Mouse (Mus musculus) heart, adult 9 months (tissue): ENCODE data around the gene Gnaq.
"Not testable (repeated sequence)": the region's sequence is repeated elsewhere in the genome, so short reads cannot be mapped to it uniquely, and the experiment has no call there.

Experiments used
- DNase-seq, 2 experiments: peaks; one replicate each; pipeline ENCODE4 v3.0.0; 2022; ENCODE audit warnings: low spot score in 2 of 2

Gene Gnaq

DNA sequence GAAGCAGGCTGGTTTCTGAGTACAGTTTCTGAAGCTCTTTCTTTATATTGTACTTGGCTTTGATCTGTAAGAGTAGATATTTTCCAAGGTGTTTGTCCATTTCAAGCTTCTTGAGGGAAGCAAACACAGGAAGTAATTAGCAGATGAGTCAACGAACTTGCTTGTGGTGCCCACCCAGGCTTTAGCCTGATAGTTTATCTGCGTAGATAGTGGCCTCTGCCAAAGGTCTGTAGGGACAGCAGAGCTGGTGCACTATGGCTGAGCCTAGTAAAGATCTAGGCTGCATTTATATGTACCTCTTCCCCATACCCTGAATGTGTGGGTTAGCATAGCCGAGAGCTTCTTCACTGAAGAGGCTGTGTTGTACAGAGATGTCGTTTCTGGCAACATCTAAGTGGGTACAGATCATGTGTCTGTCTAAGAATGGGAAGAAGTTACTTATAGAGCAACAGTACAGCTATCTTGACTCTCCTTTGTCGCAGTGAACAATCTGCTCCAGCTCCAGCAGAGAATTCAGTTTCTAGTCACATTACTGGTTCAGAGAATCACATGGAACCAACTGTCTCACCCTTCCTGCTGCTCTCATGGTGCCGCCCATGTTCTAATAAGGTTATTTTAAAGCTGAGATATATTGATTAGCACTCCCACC lies 127.3 kb downstream of the Gnaq start:
- DNase-seq: no peak

DNA sequence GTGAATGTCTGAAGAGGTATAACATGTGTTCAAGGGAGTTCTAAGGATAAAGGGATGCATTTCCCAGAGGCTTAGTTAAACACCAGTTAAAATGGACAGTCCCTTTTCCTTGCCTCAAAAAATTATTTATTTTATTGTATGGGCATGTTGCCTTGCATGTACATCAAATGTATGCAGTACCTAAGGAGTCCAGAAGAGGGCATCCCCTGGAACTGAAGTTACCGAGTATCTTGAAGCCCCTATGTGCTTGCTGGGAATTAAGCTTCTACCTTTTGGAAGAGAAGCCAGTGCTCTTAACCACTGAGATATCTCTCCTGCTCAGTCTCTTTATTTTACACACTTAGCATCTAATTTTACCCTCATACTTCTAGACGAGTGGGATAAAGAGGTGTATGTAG lies 127.8 kb downstream of the Gnaq start:
- no peak for DNase-seq

DNA sequence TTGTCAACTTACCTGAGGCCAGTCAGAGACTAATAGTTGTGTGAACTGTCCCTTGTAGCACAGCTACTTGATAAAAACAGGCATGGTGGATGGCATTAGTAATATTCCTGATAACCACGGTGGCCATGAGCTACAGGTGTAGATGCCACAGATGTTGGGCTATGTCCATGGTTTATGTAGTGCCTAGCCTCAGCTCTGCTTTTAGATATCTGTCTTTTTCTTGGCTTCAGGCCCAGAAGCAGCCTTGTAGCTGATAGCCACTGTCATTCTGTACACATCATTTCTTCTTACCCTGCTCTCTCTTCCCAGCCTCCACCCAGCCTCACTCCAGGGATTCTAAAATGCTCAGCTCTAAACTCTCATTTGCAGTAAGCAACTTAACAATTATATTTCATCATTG lies 128.3 kb downstream of the Gnaq start:
- no peak for DNase-seq

GRCm38 (mm10) chr19:16261631-16262030 lies 129.0 kb downstream of the Gnaq start:
- DNase-seq: no peak

DNA sequence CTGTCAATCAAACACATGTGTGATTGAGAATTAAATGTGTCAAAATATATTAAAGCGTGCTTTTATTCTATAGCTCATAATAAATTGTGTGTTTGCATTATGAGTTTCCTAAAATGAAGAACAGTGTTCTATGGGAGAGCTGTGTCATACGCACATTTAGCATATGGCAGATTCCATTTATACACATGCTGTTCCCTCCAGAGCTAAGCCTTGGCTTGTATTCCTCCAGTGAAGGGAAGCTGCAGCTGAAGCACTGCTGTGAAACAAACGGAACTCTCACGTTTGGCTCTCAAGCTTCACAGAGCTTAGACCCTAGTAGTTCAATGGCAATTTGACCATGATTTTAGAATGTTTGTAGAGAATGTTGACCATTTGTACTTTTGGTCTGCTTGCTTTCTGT lies 129.7 kb downstream of the Gnaq start:
- DNase-seq: no peak

DNA sequence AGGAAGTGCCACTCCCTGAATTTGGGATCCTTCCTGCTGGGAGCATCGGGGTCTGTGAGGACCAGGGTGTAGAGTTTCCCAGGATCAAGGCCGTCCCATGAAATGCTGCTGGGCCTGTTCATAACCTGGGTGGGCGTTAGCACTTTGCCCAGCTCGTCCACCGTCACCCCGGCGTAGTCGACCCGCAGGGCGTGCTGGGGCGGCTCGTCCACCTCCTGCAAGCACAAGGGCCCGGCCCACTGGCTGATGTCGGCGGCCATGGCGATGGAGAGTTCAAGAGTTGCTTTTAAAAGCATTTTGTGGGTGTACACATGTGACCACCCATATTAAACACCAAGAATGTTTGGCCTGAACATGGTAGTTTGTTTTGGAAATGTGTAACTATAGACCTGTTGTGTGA lies 134.7 kb downstream of the Gnaq start:
- DNase-seq: not testable (repeated sequence)

GRCm38 (mm10) chr19:16270236-16270635 lies 137.6 kb downstream of the Gnaq start:
- DNase-seq: no peak

DNA sequence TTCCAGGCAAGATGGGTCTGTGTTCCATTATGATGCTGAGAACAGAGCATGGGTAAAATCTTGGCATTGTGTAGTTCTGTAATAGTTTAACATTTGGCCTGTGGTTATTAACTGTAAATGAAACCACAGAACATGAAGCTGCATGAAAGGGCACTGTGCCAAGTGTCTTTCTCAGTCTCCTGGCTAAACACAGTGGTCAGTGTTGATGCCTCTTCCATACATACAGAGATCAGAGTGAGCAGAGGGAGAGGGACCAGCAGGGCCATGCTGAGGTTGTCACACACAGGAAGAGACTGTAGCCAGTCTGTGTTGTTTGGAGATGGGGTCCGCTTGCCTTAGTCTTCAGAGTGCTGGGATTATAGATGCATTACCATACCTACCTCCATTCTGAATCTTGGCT lies 138.4 kb downstream of the Gnaq start:
- DNase-seq: no peak

- no peak for DNase-seq
Observed at GRCm38 (mm10) chr19:16273021-16273420, 140.4 kb downstream of the Gnaq start.

GRCm38 (mm10) chr19:16280231-16280630 lies 147.6 kb downstream of the Gnaq start:
- DNase-seq: no peak

DNA sequence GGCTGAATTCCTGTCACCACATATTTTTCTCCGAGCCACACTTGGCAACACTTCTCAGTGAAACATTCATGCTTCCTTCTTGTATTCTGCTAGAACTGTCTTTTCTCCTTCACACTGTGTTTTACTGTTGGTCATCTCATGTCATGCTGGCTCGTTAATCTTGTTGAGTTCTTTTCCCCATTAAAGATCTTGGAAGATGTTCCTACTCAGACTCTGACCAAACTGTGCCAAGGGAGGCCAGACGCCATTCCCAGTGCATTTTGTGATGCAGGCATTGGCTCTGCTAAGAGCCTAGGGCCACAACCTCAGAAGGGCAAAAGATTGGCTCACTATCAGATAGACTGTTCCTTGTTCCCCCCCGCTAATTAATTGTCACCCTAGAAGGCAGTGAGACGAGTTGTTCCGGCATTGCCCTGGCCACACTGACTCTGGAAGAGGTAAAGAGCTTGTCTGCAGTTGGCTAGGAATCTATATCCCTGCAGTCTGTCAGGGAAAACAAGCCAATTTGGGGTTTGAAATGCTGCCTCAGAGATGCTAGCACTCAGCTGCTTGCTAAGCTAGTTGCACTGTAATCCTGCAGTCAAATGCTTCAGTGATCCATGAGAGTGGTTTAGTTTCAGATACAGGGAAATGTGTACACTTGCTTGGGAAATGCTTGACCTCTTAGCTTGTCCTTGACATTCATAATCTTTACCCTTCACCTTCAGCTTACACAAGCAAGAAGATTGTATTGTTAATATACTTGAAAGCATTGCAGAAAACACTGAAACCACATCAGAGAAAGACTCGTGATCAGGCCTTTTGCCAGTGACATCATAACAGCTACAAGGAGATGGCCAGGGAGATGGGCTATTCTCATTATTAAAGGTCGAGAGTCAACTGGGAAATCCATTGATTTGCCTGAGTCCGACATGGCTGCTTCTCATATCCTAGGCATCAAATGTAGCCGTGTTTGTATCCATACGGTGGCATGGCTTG lies 152.7 kb downstream of the Gnaq start:
- DNase-seq: no peak

DNA sequence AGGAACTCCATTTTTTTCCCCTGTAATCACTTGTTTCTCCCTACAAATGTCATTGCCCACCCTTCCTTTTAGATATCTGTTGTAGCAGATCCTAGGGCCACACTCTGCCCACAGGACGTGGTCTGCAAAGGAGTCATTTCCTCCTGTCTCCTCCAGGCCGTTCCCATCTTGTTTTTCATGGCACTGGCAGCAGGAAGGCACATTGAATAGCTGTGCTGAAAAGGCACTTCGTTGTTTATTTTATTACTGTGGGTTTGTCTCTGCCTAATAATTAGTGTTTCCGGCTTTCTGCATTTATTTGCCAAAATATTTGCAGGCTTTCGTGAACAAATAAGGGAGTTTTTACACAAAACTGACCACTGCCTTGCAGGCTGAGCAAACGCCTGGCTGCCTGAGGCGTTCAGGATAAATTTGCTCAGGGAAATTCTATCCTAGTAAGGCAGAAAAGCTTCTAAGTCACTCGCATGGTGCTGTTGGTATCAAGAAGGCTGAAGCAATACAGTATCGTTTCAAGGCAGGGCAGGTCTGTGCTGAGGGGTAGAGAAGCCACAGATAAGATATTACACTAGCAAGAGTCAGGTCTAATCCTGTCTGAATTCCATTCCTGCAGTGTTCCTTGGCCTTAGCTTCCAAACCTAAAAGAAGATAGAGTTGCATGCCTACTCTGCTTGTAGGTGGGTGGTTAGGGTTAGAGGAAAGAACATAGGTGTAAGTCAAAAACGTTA lies 154.0 kb downstream of the Gnaq start:
- peak; percentile 19 to 28 for DNase-seq

DNA sequence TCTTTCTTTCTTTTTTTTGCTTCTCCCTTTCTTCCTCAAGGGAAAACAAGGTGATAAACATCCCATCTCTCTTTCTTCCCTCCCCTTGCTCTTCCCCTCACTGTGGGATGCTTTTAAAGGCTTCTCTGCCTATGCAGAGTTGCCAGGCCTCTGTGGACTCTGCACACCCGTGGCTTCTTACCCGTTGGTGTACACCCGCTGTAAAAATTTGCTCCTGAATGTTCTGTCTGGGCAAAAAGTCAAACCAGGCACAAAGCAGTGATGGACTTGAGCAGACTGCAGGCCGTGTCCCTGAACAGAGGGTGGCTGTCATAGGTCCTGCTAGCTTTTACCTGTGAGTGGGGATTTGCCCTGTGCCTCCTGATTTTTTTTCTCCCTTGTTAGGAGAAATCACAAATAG lies 154.7 kb downstream of the Gnaq start:
- no peak for DNase-seq

DNA sequence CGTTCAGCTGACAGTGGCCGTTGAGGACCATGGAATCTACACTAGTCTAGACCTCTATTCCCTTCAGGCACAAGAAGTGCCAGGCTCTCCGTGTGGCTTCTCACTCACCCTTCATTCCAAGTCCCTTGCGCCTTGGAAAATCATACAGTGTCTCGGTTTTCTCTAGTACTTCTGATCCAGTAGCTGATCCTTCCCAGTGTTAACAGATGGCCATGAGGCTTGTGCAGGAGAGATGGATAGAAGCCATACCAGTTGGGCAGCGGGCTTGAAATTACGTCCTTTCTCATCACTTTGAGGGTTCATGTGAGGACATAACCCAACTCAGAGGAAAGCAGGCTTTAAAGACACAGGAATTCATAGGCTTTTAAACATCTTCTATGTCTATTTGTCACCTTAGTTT lies 155.3 kb downstream of the Gnaq start:
- DNase-seq: no peak

DNA sequence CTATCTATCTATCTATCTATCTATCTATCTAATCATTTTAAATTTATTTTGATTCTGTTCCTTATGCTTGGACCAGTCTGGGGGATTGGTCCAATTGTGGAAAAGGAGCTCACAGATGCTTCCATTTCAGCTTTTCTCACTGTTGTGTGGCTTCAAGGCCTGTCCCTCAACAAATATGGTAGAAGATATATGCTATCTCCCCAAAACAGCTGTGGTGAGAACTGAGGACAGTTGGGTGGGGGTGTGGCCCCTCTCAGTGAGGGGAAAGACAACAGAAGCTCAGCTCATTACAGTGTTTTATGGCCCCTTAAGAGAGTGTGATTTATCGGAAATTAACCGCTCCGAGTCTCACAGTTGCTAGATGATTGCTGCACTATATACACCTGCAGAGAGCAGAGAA lies 158.5 kb downstream of the Gnaq start:
- DNase-seq: no peak

DNA sequence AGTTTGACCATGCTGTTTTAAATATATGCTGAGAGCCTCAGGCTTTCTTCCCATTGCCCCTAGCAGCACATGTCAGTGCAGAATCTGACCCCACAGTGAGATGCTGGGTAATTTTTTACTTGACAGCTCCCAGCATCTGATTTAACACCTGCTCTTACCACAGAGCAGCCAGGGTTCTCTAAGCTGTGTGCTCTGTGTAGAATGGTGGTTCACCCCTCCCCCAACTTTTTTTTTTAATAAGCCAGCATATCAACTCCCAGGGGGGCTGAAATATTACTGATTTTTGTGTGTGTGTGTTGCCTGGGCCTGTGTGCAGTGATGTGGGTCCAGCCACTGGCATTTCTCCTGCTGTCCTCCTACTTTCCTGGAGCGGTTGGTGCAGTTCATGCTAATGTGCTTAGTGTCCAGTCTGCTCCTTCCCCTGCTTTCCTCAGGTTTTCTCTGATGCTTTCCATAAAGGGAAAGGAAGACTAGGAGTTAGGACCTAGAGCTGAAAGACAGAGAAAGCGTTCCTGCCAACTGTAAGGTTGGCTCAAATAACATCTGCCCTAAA lies 159.5 kb downstream of the Gnaq start:
- DNase-seq: no peak

DNA sequence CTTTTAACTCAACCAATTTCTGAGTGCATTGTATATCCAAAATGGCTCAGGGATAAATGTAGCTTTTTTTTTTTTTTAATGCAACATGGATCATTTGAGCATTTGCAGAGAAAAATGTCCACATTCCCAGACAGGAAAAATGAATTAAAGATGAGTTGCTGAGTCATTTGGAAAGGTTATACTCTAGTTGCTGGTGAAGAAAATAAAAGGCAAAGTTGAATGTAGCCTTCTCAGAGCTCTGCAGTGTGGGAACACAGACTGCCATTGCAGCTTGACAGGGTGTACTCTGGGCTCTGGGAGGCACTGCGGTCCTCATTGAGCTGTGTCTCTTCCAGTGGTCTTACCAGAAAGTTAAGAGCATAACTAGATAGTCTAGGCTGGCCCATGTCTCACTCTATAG lies 160.3 kb downstream of the Gnaq start:
- DNase-seq: no peak

GRCm38 (mm10) chr19:16300413-16300812 lies 167.8 kb downstream of the Gnaq start:
- no peak for DNase-seq

- DNase-seq: no peak
Observed at GRCm38 (mm10) chr19:16301336-16301735, 168.7 kb downstream of the Gnaq start.

GRCm38 (mm10) chr19:16309031-16309430 lies 176.4 kb downstream of the Gnaq start:
- no peak for DNase-seq

GRCm38 (mm10) chr19:16314295-16314821 lies 181.7 kb downstream of the Gnaq start:
- no peak for DNase-seq

GRCm38 (mm10) chr19:16315525-16315924 lies 182.9 kb downstream of the Gnaq start:
- no peak for DNase-seq
